Mouse (Mus musculus): ENCODE data around the gene Schip1. TPM values are rescaled to one million over a fixed set of nuclear protein-coding genes. Genes with fewer than 3 reads are reported as not detected.
A peak's percentile ranks its signal among the peaks of the same experiment; 100 is the strongest.

Schip1 gene
- polyA plus RNA-seq, 1 experiment from 2014 or later = 37.1 TPM

DNA sequence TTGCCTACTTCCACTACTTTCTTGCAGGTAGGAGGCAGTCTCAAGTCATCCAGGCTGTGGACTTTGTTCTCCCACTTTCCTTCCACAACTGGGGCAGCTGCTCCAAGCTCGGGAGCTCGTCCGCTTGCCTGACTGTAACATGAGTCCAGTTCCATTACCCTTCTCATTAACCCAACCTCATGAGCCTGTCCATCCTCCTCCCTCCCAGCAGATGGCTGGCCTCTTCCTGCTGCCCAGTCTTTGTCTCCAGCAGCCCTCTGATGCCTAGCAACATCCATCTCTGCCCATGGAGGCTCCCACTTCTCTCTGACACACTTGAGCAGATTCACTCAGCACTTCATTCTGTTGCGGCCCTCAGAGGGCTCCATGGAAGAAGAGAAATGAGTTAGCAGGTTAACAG lies 204.6 kb downstream of the Schip1 start:
- ATAC-seq (ENCODE audit: low read depth) (no peak), DNase-seq (ENCODE audit: low spot score) (no peak)
- 68% methylated on average over 4 of the region's 4 CpGs for WGBS
- Histone ChIP-seq H3K9me3 (ENCODE audit: control insufficient read depth, low read length) (no peaks in the 10 kb centered on the region), H3K4me3 (ENCODE audit: low read depth, low read length) (no peak overlapping the region), H3K4me1 (ENCODE audit: control insufficient read depth, insufficient read depth, low read length) (no peaks in the 10 kb centered on the region), H3K36me3 (ENCODE audit: control insufficient read depth, insufficient read depth, low read length) (no peaks in the 10 kb centered on the region), H3K4me2 (ENCODE audit: low read depth, low read length) (no peak overlapping the region), H3K9ac (ENCODE audit: low read depth, low read length) (no peak overlapping the region), H3K27me3 (replicated peaks; ENCODE audit: control insufficient read depth, insufficient read depth, low read length) (no peaks in the 10 kb centered on the region), H3K27ac (replicated peaks; ENCODE audit: low read depth, low read length) (no peak overlapping the region)

DNA sequence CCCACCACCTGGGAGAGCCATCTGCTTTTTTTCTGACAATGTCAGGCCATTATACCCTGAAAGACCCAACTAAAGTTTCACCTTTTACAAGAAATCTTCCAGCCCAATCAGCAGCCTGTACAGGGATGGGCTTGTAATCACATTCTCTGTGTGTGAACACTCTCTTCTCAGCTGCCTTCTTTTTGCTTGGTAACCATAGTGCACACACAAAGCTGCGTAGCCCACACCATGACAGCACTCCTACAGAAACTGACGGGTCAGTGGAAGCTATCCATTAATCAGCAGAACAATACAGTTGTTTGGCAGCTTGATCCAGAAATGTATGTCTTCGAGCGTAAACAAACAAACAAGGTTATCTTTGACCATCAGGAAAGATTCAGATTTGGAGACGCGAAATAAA lies 205.6 kb downstream of the Schip1 start:
- ATAC-seq (ENCODE audit: low read depth) (no peak), DNase-seq (ENCODE audit: low spot score) (no peak)
- WGBS = 87% methylated on average over 6 of the region's 6 CpGs
- Histone ChIP-seq H3K4me1 (ENCODE audit: control insufficient read depth, insufficient read depth, low read length) (no peaks in the 10 kb centered on the region), H3K4me3 (ENCODE audit: low read depth, low read length) (no peak overlapping the region), H3K9ac (ENCODE audit: low read depth, low read length) (no peak overlapping the region), H3K27me3 (replicated peaks; ENCODE audit: control insufficient read depth, insufficient read depth, low read length) (no peaks in the 10 kb centered on the region), H3K9me3 (ENCODE audit: control insufficient read depth, low read length) (no peaks in the 10 kb centered on the region), H3K4me2 (ENCODE audit: low read depth, low read length) (no peak overlapping the region), H3K36me3 (ENCODE audit: control insufficient read depth, insufficient read depth, low read length) (no peaks in the 10 kb centered on the region), H3K27ac (replicated peaks; ENCODE audit: low read depth, low read length) (no peak overlapping the region)

DNA sequence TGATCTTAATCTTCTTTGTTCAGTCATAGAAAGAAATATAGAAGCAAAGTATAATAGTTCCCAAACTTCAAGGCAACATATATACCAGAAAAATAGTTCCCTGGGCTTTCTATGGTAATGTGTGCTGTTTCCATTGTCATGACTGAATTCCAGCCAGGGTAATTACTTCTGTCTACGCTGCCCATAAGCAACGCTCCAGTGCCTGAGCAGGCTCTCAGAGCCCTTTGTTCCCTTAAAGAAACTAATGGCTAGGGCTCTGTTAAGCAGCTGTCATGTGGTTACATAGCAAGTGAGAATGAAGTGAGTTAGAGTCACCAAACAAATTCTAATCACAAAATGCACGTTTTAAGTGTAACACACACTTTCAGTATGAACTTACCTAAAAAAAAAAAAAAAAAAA lies 206.9 kb downstream of the Schip1 start:
- no peak overlapping the region for H3K4me3 ChIP-seq (ENCODE audit: low read depth, low read length)

DNA sequence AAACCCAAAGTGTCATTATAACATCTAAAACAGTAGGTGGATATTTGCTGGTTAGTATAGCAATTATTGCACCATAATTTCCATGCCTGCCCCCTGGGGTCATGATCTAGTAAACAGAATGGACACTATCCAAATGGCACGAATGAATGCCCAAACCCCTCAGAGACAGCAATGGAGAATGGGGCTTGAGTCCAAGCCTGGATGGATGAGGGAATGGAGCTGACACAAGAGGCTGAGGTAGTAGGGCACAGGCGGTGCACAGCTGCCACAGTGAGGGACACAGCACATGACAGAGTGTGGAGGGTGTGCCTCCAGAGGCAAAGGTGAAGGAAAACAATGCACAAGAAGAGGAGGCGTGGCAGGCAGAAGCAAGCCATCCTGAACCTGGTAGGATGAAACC lies 207.3 kb downstream of the Schip1 start:
- no peak for DNase-seq (ENCODE audit: low spot score)
- Histone ChIP-seq H3K27ac (replicated peaks; ENCODE audit: low read depth, low read length) (no peak overlapping the region), H3K9me3 (ENCODE audit: control insufficient read depth, low read length) (no peaks in the 10 kb centered on the region), H3K4me2 (ENCODE audit: low read depth, low read length) (no peak overlapping the region), H3K4me1 (ENCODE audit: control insufficient read depth, insufficient read depth, low read length) (no peaks in the 10 kb centered on the region), H3K36me3 (ENCODE audit: control insufficient read depth, insufficient read depth, low read length) (no peaks in the 10 kb centered on the region), H3K27me3 (replicated peaks; ENCODE audit: control insufficient read depth, insufficient read depth, low read length) (no peaks in the 10 kb centered on the region), H3K4me3 (ENCODE audit: low read depth, low read length) (no peak overlapping the region), H3K9ac (ENCODE audit: low read depth, low read length) (no peak overlapping the region)
- ATAC-seq (ENCODE audit: low read depth) = no peak
- 75% methylated on average over 3 of the region's 3 CpGs for WGBS

More for the DNA sequence above, 206.9 kb downstream of the Schip1 start:
- Histone ChIP-seq H3K9me3 (ENCODE audit: control insufficient read depth, low read length) (no peaks in the 10 kb centered on the region), H3K36me3 (ENCODE audit: control insufficient read depth, insufficient read depth, low read length) (no peaks in the 10 kb centered on the region), H3K4me2 (ENCODE audit: low read depth, low read length) (no peak overlapping the region), H3K9ac (ENCODE audit: low read depth, low read length) (no peak overlapping the region), H3K27me3 (replicated peaks; ENCODE audit: control insufficient read depth, insufficient read depth, low read length) (no peaks in the 10 kb centered on the region), H3K4me1 (ENCODE audit: control insufficient read depth, insufficient read depth, low read length) (no peaks in the 10 kb centered on the region), H3K27ac (replicated peaks; ENCODE audit: low read depth, low read length) (no peak overlapping the region)
- ATAC-seq (ENCODE audit: low read depth) (no peak), DNase-seq (ENCODE audit: low spot score) (peak; percentile 7)
- 61% methylated on average over 3 of the region's 3 CpGs for WGBS

DNA sequence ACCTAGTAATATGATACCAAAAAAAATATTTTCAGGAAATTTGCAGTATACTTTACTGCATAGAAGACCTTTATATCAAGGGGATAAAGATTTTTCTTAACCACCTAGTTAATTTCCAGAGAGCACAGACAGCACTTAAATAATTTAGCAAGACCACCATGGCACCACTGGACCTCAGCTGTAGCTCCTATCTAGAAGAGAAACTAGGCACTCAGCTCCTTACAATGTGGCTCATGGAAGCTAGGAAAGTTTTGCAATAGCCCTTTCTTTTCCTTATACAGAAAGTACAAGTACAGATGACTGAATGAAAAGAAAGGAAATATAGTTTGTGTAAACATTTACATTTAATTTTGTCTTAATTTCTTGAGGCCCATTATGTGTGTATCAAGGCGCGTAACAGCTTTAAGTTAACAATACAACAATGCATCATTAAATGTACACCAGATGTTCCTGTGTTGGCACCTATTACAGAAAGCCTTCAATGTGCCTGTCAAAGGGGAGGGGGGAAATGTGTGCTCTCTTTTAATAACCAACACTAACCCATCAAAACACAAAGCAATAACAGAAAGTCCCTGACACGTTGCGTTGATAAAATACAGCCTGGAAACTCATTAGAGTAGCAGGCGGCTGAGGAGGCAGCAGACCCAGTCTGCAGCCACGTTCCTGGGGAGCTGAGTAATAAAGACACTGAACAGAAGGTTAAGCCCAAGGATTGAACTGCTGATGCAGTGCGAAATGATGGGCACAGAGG lies 218.4 kb downstream of the Schip1 start:
- DNase-seq (ENCODE audit: low spot score) (peak; percentile 6), ATAC-seq (ENCODE audit: low read depth) (no peak)
- no peaks in the 10 kb centered on the region for H3K4me1 ChIP-seq (ENCODE audit: control insufficient read depth, insufficient read depth, low read length)
- H3K4me3 ChIP-seq (ENCODE audit: low read depth, low read length) = no peak overlapping the region
- H3K27me3 ChIP-seq (replicated peaks; ENCODE audit: control insufficient read depth, insufficient read depth, low read length) = no peaks in the 10 kb centered on the region
- WGBS = 53% methylated on average over 7 of the region's 7 CpGs
- no peak overlapping the region for H3K4me2 ChIP-seq (ENCODE audit: low read depth, low read length)
- H3K9me3 ChIP-seq (ENCODE audit: control insufficient read depth, low read length) = no peaks in the 10 kb centered on the region
- no peak overlapping the region for H3K9ac ChIP-seq (ENCODE audit: low read depth, low read length)
- H3K36me3 ChIP-seq (ENCODE audit: control insufficient read depth, insufficient read depth, low read length) = no peaks in the 10 kb centered on the region
- no peak overlapping the region for H3K27ac ChIP-seq (replicated peaks; ENCODE audit: low read depth, low read length)

DNA sequence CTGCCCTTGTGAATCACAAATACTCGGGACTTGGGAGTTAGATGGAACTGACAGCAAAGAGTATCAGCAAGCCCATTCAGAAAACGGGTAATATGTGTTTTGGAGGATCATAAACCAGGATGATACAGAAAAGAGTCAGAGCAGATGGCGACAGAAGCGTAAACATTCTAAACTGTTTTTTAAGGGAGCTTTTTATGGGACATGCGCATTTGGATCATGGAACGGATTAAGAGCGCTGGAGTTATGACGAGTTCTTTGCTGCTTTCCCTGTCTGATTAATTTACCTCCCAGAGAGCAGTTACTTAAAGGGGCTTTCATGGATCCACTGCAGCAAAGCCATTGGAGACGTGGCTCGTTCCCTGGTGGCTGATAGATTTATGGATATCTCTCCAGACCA lies 219.0 kb downstream of the Schip1 start:
- no peak overlapping the region for H3K4me2 ChIP-seq (ENCODE audit: low read depth, low read length)
- ATAC-seq (ENCODE audit: low read depth) = no peak
- H3K9ac ChIP-seq (ENCODE audit: low read depth, low read length) = no peak overlapping the region
- DNase-seq (ENCODE audit: low spot score) = no peak
- H3K4me1 ChIP-seq (ENCODE audit: control insufficient read depth, insufficient read depth, low read length) = no peaks in the 10 kb centered on the region
- WGBS = 70% methylated on average over 10 of the region's 10 CpGs
- no peak overlapping the region for H3K27ac ChIP-seq (replicated peaks; ENCODE audit: low read depth, low read length)
- H3K9me3 ChIP-seq (ENCODE audit: control insufficient read depth, low read length) = no peaks in the 10 kb centered on the region
- no peak overlapping the region for H3K4me3 ChIP-seq (ENCODE audit: low read depth, low read length)
- no peaks in the 10 kb centered on the region for H3K36me3 ChIP-seq (ENCODE audit: control insufficient read depth, insufficient read depth, low read length)
- no peaks in the 10 kb centered on the region for H3K27me3 ChIP-seq (replicated peaks; ENCODE audit: control insufficient read depth, insufficient read depth, low read length)

DNA sequence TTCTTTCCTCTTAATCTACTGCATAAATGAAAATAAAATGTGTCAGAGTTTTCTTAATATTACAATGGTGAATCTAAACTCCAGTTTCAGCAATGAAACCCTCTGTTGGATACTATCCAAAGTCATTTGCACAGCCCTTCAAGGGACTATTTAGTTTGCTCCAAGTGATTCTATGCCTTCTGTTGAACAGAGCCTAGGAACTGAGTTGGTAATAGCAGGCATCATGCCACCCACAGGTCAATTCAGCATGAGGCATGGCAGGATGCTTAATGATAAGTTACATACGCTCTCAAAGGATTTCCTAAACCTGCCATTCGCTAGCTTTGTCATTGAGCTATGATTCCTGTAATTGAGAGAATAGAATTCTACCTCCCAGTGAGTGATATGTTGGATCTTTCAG lies 219.9 kb downstream of the Schip1 start:
- ATAC-seq (ENCODE audit: low read depth) (no peak), DNase-seq (ENCODE audit: low spot score) (no peak)
- WGBS = 82% methylated on average over 2 of the region's 2 CpGs

DNA sequence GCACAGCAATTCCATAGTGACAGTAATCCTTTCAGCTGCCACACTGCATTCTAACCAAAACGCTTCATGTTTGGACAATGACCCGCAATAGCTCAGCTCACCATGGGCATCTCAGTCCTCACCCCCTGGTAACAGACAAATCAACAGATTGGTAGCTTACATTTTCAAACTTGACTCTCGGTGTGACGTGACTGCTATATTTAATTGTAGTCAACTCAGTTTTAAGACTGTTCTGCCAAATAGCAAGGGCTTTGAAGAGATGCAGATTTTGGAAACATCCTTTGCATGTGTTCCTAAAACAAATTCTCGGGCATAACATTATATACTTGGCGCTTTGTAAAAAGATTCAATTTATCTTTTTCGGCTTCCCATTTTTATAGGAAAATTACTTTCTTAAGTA lies 232.2 kb downstream of the Schip1 start:
- H3K27ac ChIP-seq (replicated peaks; ENCODE audit: low read depth, low read length) = no peak overlapping the region
- H3K36me3 ChIP-seq (ENCODE audit: control insufficient read depth, insufficient read depth, low read length) = no peaks in the 10 kb centered on the region
- no peak overlapping the region for H3K4me3 ChIP-seq (ENCODE audit: low read depth, low read length)
- H3K4me2 ChIP-seq (ENCODE audit: low read depth, low read length) = no peak overlapping the region
- H3K9ac ChIP-seq (ENCODE audit: low read depth, low read length) = no peak overlapping the region
- DNase-seq (ENCODE audit: low spot score) = no peak
- ATAC-seq (ENCODE audit: low read depth) = no peak
- H3K9me3 ChIP-seq (ENCODE audit: control insufficient read depth, low read length) = no peaks in the 10 kb centered on the region
- H3K4me1 ChIP-seq (ENCODE audit: control insufficient read depth, insufficient read depth, low read length) = no peaks in the 10 kb centered on the region
- WGBS = 83% methylated on average over 7 of the region's 7 CpGs
- H3K27me3 ChIP-seq (replicated peaks; ENCODE audit: control insufficient read depth, insufficient read depth, low read length) = no peaks in the 10 kb centered on the region

More for the DNA sequence above, 219.9 kb downstream of the Schip1 start:
- Histone ChIP-seq H3K36me3 (ENCODE audit: control insufficient read depth, insufficient read depth, low read length) (no peaks in the 10 kb centered on the region), H3K4me2 (ENCODE audit: low read depth, low read length) (no peak overlapping the region), H3K27me3 (replicated peaks; ENCODE audit: control insufficient read depth, insufficient read depth, low read length) (no peaks in the 10 kb centered on the region), H3K9ac (ENCODE audit: low read depth, low read length) (no peak overlapping the region), H3K27ac (replicated peaks; ENCODE audit: low read depth, low read length) (no peak overlapping the region), H3K4me1 (ENCODE audit: control insufficient read depth, insufficient read depth, low read length) (no peaks in the 10 kb centered on the region), H3K4me3 (ENCODE audit: low read depth, low read length) (no peak overlapping the region), H3K9me3 (ENCODE audit: control insufficient read depth, low read length) (no peaks in the 10 kb centered on the region)

DNA sequence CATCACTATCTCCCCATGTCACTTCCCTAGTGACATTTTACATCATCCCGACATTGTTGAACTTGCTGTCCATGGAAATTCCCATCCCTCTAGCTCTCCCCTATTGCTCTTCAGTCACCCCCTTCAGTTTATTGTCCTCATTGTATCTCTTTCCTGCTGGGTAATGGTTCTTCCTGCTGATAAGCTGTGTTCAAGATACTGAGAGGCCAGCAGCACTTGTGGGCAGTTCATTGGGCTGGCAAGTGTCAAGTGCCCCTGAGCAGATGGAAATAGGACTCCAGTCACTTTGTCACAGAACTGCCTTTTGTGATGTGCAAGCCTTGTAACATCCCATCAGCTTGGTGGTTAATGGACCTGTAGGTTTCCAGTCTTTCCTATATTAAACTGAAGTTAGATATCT lies 241.0 kb downstream of the Schip1 start:
- Histone ChIP-seq H3K36me3 (ENCODE audit: control insufficient read depth, insufficient read depth, low read length) (no peaks in the 10 kb centered on the region), H3K27ac (replicated peaks; ENCODE audit: low read depth, low read length) (no peak overlapping the region), H3K4me2 (ENCODE audit: low read depth, low read length) (no peak overlapping the region), H3K4me1 (ENCODE audit: control insufficient read depth, insufficient read depth, low read length) (no peaks in the 10 kb centered on the region), H3K27me3 (replicated peaks; ENCODE audit: control insufficient read depth, insufficient read depth, low read length) (no peaks in the 10 kb centered on the region), H3K9ac (ENCODE audit: low read depth, low read length) (no peak overlapping the region), H3K9me3 (ENCODE audit: control insufficient read depth, low read length) (no peaks in the 10 kb centered on the region), H3K4me3 (ENCODE audit: low read depth, low read length) (no peak overlapping the region)
- no peak for ATAC-seq (ENCODE audit: low read depth)
- no peak for DNase-seq (ENCODE audit: low spot score)
- WGBS = 33% methylated on average over 1 of the region's 1 CpGs
